9 mouse cellular contexts compared by ENCODE assay signal in the genomic region with DNA sequence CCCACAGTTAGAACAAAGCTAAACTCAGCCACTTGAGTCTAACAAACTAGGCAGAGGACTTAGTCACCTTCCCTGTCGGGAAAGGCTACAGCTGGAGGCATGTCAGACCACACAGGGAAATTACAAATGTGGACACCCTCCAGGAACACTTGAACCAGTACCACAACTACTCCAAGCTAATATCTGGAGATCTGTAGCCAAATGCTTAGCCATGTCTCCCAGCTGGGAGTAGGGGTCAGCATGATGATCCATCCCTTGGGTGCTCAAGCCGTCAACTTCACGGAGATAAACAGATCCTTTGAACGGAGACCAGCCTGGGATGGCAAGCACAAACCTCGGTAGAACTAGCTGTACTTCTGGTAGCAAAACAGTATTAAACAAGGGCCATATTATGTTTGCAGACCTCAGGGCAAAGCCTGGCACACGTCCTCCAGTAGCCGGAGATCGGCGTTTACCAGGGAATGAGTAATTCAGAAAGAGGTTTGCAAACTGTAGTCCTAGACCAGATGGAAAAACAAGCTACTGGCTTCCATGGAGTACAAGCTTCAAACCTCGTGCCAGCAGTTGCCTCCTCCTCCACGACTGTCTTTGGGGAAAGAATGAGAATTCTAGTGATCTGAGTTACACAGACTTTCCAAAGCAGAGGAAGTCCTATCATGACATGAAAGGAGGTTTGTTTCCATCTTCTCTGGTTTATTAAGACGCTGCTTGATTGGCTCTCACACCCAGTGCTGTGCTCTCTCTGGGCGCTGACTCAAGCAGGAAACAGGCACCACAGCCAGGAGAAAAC. TPM values are rescaled to one million over a fixed set of nuclear protein-coding genes. Genes with fewer than 3 reads are reported as not detected.
DNase-seq lines count a peak whose midpoint lies in the region; ATAC-seq and TF ChIP-seq lines count a peak whose summit lies in the region.
"Had no signal": no experiment of that assay in that cellular context is flagged by ENCODE, and none has a peak within 500 bp of the region (broad histone marks: within the 10 kb centered on the region; RNA-seq: fewer than 3 reads in every experiment).

No protein-coding gene starts in this region.

- no peak for TF ChIP-seq CTCF in heart, postnatal 0 days (IDR thresholded peaks at IDR 0.05; ENCODE audit: low read depth)

- peak overlapping the region; percentile 72 for H3K27ac ChIP-seq in embryonic facial prominence, embryonic 14.5 days (replicated peaks; ENCODE audit: low read depth, low read length)
- H3K27ac ChIP-seq in heart, postnatal 0 days (ENCODE audit: low read depth), result peak overlapping the region; percentile 60
- H3K27ac ChIP-seq in midbrain, embryonic 14.5 days (replicated peaks; ENCODE audit: low read depth, low read length), result no peak overlapping the region

- no peak overlapping the region for H3K4me3 ChIP-seq in embryonic facial prominence, embryonic 14.5 days (ENCODE audit: low read depth, low read length)
- H3K4me3 ChIP-seq in heart, postnatal 0 days (ENCODE audit: low read depth, low read length), result no peak overlapping the region
- H3K4me3 ChIP-seq in midbrain, embryonic 14.5 days (replicated peaks; ENCODE audit: low read depth, low read length), result no peak overlapping the region

- DNase-seq in left cerebral cortex, postnatal 25 days (ENCODE audit: low spot score in 2 of 2), result peak; percentile 26 to 65
- DNase-seq in left cerebral cortex, postnatal 4 days, result no peak
- peak; percentile 29 for DNase-seq in embryonic facial prominence, embryonic 14.5 days (ENCODE audit: low spot score)
- peak; percentile 75 for DNase-seq in heart, postnatal 0 days (ENCODE audit: low spot score)
- peak; percentile 49 for DNase-seq in lung, postnatal 10 days
- no peak for DNase-seq in spleen, postnatal 14 days (ENCODE audit: low spot score in 2 of 2)
- DNase-seq in midbrain, embryonic 14.5 days, result no peak

- intact Hi-C loops in left cerebral cortex, postnatal 25 days (cut with DNase I), result no loop called here
- intact Hi-C loops in left cerebral cortex, postnatal 4 days (cut with DNase I), result no loop called here

- H3K9me3 ChIP-seq in embryonic facial prominence, embryonic 14.5 days (ENCODE audit: control insufficient read depth, low read length), result peaks cover 6% of the 10 kb centered on the region; the same call in 1 of the 2 replicates
- H3K9me3 ChIP-seq in heart, postnatal 0 days (replicated peaks; ENCODE audit: control insufficient read depth, low read length), result peaks cover 8% of the 10 kb centered on the region; the same call in 1 of the 2 replicates
- H3K9me3 ChIP-seq in midbrain, embryonic 14.5 days (ENCODE audit: control insufficient read depth, low read length), result peaks cover 7% of the 10 kb centered on the region

- TF ChIP-seq EP300 in heart, postnatal 0 days (IDR thresholded peaks at IDR 0.05; ENCODE audit: low read depth), result no peak

- 38% methylated on average over 13 of the region's 13 CpGs for WGBS in embryonic facial prominence, embryonic 14.5 days
- WGBS in heart, postnatal 0 days, result 51% methylated on average over 13 of the region's 13 CpGs
- WGBS in midbrain, embryonic 14.5 days, result 84% methylated on average over 13 of the region's 13 CpGs

- no peak overlapping the region for H3K9ac ChIP-seq in embryonic facial prominence, embryonic 14.5 days (ENCODE audit: low read depth, low read length)
- no peak overlapping the region for H3K9ac ChIP-seq in heart, postnatal 0 days (replicated peaks; ENCODE audit: low read depth, low read length)
- H3K9ac ChIP-seq in midbrain, embryonic 14.5 days (replicated peaks; ENCODE audit: low read length), result no peak overlapping the region

- no peak for ATAC-seq in embryonic facial prominence, embryonic 14.5 days (ENCODE audit: low read depth)
- ATAC-seq in heart, postnatal 0 days (ENCODE audit: insufficient read depth, low read depth), result peak; percentile 76
- no peak for ATAC-seq in cerebellum, adult (ENCODE audit: insufficient number of reproducible peaks, low FRiP score, low TSS enrichment)
- ATAC-seq in midbrain, embryonic 14.5 days (ENCODE audit: low FRiP score, low TSS enrichment), result no peak; the same call in 1 of the 2 replicates

- no peaks in the 10 kb centered on the region for H3K36me3 ChIP-seq in embryonic facial prominence, embryonic 14.5 days (ENCODE audit: control insufficient read depth, insufficient read depth, low read length)
- H3K36me3 ChIP-seq in heart, postnatal 0 days (replicated peaks; ENCODE audit: control insufficient read depth, insufficient read depth, low read length), result no peaks in the 10 kb centered on the region
- no peaks in the 10 kb centered on the region for H3K36me3 ChIP-seq in midbrain, embryonic 14.5 days (ENCODE audit: control insufficient read depth, insufficient read depth, low read length)

- H3K27me3 ChIP-seq in embryonic facial prominence, embryonic 14.5 days (replicated peaks; ENCODE audit: control insufficient read depth, insufficient read depth, low read length), result no peaks in the 10 kb centered on the region
- no peaks in the 10 kb centered on the region for H3K27me3 ChIP-seq in heart, postnatal 0 days (ENCODE audit: control insufficient read depth, insufficient read depth, low read length)
- no peaks in the 10 kb centered on the region for H3K27me3 ChIP-seq in midbrain, embryonic 14.5 days (ENCODE audit: control insufficient read depth, insufficient read depth, low read length)

- H3K4me2 ChIP-seq in embryonic facial prominence, embryonic 14.5 days (ENCODE audit: low read depth, low read length), result no peak overlapping the region
- H3K4me2 ChIP-seq in heart, postnatal 0 days (ENCODE audit: low read depth, low read length), result no peak overlapping the region
- H3K4me2 ChIP-seq in midbrain, embryonic 14.5 days (ENCODE audit: low read length), result no peak overlapping the region

- H3K4me1 ChIP-seq in embryonic facial prominence, embryonic 14.5 days (ENCODE audit: control insufficient read depth, insufficient read depth, low read length), result no peaks in the 10 kb centered on the region
- H3K4me1 ChIP-seq in heart, postnatal 0 days (ENCODE audit: control insufficient read depth, insufficient read depth), result peaks cover 9% of the 10 kb centered on the region; the same call in 1 of the 2 replicates
- no peaks in the 10 kb centered on the region for H3K4me1 ChIP-seq in midbrain, embryonic 14.5 days (ENCODE audit: control insufficient read depth, insufficient read depth, low read length)

RNA-seq across cellular contexts. Expression of gene Gm47996, which starts 26.4 kb away (rescaled TPM):
- not detected for total RNA-seq in left cerebral cortex, postnatal 25 days (2021)
- total RNA-seq in left cerebral cortex, postnatal 4 days (2021), result not detected
- not detected in 2 replicates for polyA plus RNA-seq in embryonic facial prominence, embryonic 14.5 days (2014; fragmentation: Nextera tagmentation; extraction: Ambion mirVana)
- total RNA-seq in heart, postnatal 0 days (2014; rRNA removed; ENCODE audit: low replicate concordance), result not detected in 2 replicates
- not detected in 2 replicates for polyA plus RNA-seq in heart, postnatal 0 days (2015; fragmentation: Nextera tagmentation; extraction: Ambion mirVana)
- not detected in 2 replicates for polyA plus RNA-seq in midbrain, embryonic 14.5 days (2014; fragmentation: Nextera tagmentation; extraction: Ambion mirVana)

RNA-seq across cellular contexts. Expression of gene 3110040M04Rik, which starts 32.4 kb away (rescaled TPM):
- not detected for total RNA-seq in left cerebral cortex, postnatal 25 days (2021)
- not detected for total RNA-seq in left cerebral cortex, postnatal 4 days (2021)
- polyA plus RNA-seq in embryonic facial prominence, embryonic 14.5 days (2014; fragmentation: Nextera tagmentation; extraction: Ambion mirVana), result not detected in 2 replicates
- not detected in 2 replicates for total RNA-seq in heart, postnatal 0 days (2014; rRNA removed; ENCODE audit: low replicate concordance)
- polyA plus RNA-seq in heart, postnatal 0 days (2015; fragmentation: Nextera tagmentation; extraction: Ambion mirVana), result not detected in 2 replicates
- polyA plus RNA-seq in midbrain, embryonic 14.5 days (2014; fragmentation: Nextera tagmentation; extraction: Ambion mirVana), result not detected in 2 replicates
- polyA plus RNA-seq: gonadal fat pad, adult 2 months had no signal

RNA-seq across cellular contexts. Expression of gene Gm47995, which starts 38.1 kb away (rescaled TPM):
- not detected for total RNA-seq in left cerebral cortex, postnatal 25 days (2021)
- total RNA-seq in left cerebral cortex, postnatal 4 days (2021), result not detected
- 0.25 TPM in 1 of 2 replicates, not detected in the other for polyA plus RNA-seq in embryonic facial prominence, embryonic 14.5 days (2014; fragmentation: Nextera tagmentation; extraction: Ambion mirVana)
- 1.4 TPM in 1 of 2 replicates, not detected in the other for total RNA-seq in heart, postnatal 0 days (2014; rRNA removed; ENCODE audit: low replicate concordance)
- not detected in 2 replicates for polyA plus RNA-seq in heart, postnatal 0 days (2015; fragmentation: Nextera tagmentation; extraction: Ambion mirVana)
- not detected in 2 replicates for polyA plus RNA-seq in midbrain, embryonic 14.5 days (2014; fragmentation: Nextera tagmentation; extraction: Ambion mirVana)

RNA-seq across cellular contexts. Expression of gene Gm8947, which starts 44.2 kb away (rescaled TPM):
- total RNA-seq in left cerebral cortex, postnatal 25 days (2021), result not detected
- total RNA-seq in left cerebral cortex, postnatal 4 days (2021), result not detected
- polyA plus RNA-seq in embryonic facial prominence, embryonic 14.5 days (2014; fragmentation: Nextera tagmentation; extraction: Ambion mirVana), result 0.12 TPM in 1 of 2 replicates, not detected in the other
- total RNA-seq in heart, postnatal 0 days (2014; rRNA removed; ENCODE audit: low replicate concordance), result not detected in 2 replicates
- 0.10 TPM in 1 of 2 replicates, not detected in the other for polyA plus RNA-seq in heart, postnatal 0 days (2015; fragmentation: Nextera tagmentation; extraction: Ambion mirVana)
- polyA plus RNA-seq in midbrain, embryonic 14.5 days (2014; fragmentation: Nextera tagmentation; extraction: Ambion mirVana), result not detected in 2 replicates

RNA-seq across cellular contexts. Expression of gene Gm47985, which starts 54.0 kb away (rescaled TPM):
- total RNA-seq in left cerebral cortex, postnatal 25 days (2021), result not detected
- not detected for total RNA-seq in left cerebral cortex, postnatal 4 days (2021)
- 0.18 and 0.48 TPM in 2 replicates for polyA plus RNA-seq in embryonic facial prominence, embryonic 14.5 days (2014; fragmentation: Nextera tagmentation; extraction: Ambion mirVana)
- 0.08 and 0.23 TPM in 2 replicates for total RNA-seq in heart, postnatal 0 days (2014; rRNA removed; ENCODE audit: low replicate concordance)
- polyA plus RNA-seq in heart, postnatal 0 days (2015; fragmentation: Nextera tagmentation; extraction: Ambion mirVana), result 0.25 and 0.42 TPM in 2 replicates
- polyA plus RNA-seq in midbrain, embryonic 14.5 days (2014; fragmentation: Nextera tagmentation; extraction: Ambion mirVana), result 0.16 TPM in 1 of 2 replicates, not detected in the other

Comparison
In these comparisons a context has a peak if more than half of its experiments do, and no peak if none do; other contexts are left out.
1. DNase-seq: peak in left cerebral cortex, postnatal 25 days (2 of 2), embryonic facial prominence, embryonic 14.5 days (single experiment), heart, postnatal 0 days (single experiment) and lung, postnatal 10 days (single experiment); none in left cerebral cortex, postnatal 4 days (single experiment), spleen, postnatal 14 days (0 of 2) and midbrain, embryonic 14.5 days (single experiment).